Mouse (Mus musculus) frontal cortex, postnatal 25 days (tissue): ENCODE measurements around the gene Homer2.
A peak's percentile ranks its signal among the peaks of the same experiment; 100 is the strongest.

Experiments used
- DNase-seq, 2 experiments: peaks; one replicate each; pipeline ENCODE4 v3.0.0; 2022; ENCODE audit warnings: low spot score in 2 of 2

Gene Homer2

DNA sequence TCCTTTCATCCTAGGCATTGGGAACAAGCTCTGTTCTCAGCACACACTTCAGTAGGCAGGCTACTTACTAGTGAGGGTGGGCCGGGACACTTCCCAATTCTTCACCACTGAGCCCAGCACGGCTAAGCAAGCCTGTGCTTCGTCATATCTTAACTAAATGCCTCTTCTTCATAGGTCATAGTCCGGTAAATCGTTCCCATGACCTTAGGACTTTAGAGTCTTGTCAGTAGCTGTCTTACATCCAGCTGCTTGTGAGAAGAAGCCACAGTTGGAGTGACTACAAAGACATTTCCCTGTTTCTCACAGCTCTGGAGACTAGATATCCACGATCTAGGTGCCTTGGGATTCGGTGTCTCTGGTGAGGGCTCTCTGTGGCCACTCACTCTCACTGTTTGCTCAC is 122.0 kb downstream of the Homer2 start:
- no peak for DNase-seq

DNA sequence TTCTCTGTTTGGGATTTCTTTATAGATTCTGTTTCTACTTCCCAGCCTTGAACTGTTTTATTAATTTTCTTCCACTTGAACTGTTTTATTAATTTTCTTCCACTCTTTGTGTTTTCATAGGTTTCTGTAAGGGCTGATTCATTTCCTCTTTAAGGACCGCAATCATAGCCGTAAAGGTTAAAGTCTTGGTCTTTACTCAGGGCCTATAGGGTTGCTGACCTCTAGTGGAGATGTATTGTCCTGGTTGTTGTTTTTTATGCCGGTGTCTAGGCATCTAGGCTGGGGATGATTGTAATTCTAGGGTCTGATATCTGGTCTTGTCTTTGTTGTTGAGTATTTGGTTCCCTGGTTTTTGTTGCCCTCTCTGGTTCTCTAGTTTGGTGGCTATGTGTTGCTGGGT is 123.8 kb downstream of the Homer2 start:
- no peak for DNase-seq

DNA sequence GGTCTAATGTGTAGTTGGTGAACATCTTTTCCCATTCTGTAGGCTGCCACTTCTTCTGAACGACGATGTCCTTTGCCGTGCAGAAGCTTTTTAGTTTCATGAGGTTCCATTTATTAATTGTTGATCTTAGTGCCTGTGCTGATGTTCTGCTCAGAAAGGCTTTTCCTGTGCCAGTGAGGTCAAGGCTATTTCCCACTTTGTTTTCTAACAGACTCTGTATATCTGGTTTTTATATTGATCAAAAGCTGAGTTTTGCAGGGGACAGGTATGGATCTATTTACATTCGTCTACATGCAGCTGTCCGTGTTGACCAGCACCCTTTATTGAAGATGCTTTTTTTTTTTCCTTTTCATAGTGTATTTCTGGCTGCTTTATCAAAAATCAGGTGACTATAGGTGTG is 128.0 kb downstream of the Homer2 start:
- no peak for DNase-seq

DNA sequence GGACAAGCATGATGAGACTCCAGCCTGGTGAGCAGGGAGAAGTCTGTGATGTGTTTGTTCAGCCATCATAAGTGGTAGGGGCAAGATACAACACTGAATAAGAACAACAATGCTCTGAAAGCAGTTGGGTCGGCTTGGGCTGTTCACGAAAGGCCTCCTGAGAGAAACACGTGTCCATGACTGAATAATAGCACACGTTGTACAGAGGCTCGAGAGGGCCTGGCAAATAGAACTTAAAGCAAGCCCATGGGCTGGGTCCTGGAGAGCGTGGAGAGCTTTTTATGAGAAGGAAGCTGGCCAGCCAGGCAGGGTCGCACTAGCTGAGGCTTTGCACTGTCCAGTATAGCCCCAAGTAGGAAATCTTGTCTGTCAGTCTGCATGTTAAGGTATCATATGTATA is 128.9 kb downstream of the Homer2 start:
- no peak for DNase-seq

DNA sequence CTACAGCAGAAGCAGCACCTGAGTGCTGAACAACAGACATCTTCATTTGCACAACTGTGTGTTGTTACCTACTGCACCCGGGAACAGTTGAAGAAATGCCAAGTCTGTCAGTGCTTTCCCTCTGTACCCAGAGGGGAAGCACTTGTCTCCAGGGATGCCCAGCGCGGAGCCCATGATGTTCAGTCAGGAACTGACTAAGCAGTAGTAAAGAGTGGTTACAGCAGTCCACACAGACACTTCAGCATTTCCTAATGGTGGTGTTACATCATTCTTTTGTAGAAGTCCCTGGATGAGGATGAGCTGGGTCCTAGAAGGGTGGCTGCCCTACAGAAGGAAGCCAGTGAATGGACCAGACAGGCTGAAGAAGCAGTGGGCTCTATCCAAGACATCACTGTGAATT is 129.5 kb downstream of the Homer2 start:
- no peak for DNase-seq

DNA sequence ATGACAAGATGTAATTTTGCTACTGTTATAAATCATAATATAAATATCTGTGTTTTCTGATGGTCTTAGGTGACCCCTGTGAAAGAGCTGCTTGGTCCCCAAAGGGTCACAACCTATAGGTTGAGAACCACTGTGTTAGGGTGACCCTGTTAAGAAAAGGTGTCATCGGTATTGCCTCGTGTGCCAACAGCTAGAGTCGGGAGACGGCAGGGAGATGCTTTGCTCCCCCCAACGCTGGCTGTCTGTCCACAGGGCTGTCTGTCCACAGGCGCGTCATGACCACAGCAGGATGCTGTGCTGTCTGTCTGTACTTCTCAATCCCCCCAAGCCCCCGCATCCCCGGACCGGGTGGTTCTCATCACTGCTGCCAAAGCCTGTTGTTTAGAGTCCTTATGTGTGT is 131.7 kb downstream of the Homer2 start:
- DNase-seq, result no peak

DNA sequence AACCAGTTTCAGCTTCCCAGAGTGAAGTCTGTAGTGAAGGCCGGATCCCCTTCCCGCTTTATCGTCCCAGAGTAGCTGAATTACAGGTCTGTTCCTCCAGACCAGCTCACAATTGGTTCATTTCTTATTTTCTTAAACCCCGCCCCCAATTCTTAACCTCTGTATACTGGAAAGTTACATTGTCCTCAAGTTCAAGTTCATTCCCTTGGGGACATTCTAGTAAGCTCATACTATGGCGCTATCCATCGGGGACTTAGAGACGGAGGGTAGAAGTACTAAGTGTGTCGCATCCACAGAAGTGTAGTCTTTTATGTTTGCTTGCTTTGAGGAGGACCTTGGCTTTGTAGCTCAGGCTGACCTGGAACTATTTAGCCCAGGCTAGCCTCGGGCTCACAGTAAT is 133.5 kb downstream of the Homer2 start:
- no peak for DNase-seq

DNA sequence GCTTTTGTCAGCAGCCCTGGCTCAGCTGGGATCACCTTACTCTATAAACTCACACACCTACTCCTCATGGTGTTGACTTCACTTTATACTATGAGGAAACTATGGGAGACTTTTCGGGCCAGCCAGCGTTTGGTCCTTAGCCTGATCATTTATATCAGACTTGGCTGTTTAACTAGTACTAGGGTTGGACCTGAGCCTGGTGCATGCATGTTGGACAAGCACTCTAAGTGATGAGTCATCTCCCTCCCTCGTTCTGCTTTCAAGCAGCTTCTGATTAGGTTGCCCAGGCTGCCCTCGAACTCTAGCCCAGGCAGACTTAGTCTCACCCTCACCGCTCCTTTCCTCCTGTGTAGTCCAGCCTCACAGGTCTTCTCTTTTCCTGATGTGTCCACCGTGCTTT is 133.9 kb downstream of the Homer2 start:
- no peak for DNase-seq

DNA sequence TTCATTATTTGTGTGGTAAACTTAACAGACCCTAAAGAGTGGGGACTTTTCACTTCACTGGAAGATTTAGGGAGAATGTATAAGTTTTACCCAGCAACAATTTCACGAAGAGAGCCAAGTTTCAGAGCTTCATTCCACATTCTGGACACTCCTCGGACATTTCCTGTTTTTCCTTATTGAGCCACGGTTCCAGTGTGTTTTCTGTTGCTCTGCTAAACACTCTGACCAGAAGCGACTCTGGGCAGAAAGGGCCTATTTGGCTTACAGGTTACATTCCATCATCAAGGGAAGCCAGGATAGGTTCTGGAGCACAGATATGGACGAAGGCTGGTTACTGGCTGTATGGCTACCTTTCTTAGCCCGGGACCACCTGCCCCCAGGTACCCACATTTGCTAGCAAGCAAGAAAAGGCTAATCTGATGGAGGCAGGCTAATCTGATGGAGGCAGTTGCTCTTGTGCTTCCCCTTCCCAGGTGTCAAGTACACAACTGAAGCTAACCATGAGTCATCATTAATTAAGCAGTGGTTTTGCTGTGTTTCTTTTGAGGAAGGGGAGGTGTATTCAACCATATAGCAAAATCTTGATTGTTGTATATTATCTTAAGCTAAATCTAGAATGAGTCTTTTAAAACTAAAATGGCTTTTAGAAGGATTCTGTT is 134.6 kb downstream of the Homer2 start:
- DNase-seq, result no peak

DNA sequence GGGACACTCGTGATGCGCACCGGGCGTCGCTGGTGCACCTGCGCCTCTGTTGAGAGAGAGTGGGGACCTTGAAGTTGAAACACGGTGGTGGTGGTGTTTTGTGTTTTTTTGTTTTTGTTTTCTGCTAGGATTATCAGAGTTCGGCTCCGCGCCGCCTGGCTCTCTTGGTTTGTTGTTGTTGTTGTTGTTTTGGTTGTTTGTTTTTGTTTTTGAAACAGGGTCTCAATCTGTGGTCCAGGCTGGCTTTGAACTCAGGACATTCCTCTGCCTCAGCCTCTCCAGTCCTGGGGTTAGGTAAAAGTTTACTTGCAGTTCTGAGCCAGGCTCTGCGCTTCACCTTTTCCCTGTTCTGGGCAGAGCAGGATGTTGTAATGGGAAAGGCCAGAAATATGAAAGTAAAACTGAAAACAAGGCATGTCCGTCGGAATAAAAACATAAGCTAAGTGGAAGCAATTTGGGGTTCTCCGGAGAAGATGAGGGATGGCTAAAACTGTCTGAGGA is 135.3 kb downstream of the Homer2 start:
- no peak for DNase-seq

DNA sequence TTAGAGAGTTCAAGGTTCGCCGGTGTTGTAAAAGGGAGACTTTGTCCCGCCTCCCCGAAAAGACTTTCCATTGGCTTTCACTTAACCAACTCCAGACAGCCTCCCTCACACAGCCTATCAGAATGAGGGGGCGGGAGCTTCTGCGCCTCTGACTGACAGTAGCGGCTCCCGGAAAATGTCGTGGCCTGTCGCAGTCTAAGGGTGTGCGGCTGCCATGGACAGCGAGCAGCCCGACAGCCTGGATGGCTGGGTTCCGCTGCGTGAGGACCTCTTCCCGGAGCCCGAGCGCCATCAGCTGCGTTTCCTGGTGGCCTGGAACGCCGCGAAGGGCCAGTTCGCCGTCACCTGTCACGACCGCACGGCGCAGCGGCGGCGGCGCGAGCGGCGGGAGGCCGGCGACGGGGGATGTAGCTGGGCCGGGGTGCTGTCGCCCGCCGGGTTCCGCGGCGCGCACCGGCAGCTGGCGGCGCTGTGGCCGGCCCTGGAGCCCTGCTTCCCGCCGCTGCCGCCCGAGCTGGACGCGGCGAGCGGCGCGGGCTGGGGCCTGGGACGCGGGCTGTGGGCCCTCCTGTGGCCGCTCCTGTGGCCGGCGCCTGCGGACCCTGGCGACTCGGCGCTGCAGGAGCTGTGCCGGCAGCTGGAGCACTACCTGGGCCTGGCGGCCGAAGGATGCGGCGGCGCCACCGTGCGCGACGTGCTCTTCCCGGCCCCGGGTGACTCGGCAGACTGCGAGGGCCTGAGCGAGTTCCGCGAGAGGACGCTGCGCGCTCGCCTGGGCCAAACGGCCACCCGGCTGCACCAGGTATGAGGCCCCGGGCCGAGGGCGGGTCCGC is 136.0 kb downstream of the Homer2 start, which contains the start of gene Whamm:
Gene Whamm, plus strand, starts transcription at position 159 of the 833 bp plus-strand sequence.
- DNase-seq, result peak; percentile 74 to 86

DNA sequence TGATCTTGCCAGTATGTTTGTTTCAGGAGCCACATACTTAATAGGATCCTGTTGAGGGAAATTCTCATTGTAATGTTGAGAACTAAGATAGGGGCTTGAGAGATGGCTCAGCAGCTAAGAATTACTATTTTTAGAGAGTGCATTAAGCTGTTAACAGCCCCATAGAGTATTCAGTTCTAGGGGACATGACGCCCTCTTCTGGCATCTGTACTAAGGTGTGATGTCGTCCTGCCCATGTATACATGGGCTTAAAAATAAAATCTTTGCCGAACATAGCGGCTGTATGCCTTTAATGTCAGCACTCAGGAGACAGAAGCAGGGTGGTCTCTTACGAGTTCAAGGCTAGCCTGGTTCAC is 136.6 kb downstream of the Homer2 start:
- DNase-seq, result no peak

DNA sequence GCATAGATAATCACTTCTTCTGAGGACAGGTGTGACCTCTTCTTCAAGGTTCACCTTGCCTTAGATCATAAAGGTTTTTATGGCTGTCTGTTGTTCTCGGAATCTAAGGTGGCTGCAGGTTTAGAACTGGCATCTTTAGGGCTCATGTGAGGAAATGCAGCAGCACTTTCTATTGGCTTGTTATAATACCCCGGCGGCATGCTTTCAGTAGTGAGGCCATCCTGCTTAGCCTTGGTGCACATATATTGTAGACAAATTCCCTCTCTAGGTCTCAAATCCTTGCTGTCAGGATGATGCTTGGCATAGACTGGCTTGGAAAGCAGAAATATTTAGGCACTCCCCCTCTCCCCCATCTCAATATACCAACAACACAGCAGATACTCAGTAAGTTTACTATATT is 137.1 kb downstream of the Homer2 start:
- no peak for DNase-seq

DNA sequence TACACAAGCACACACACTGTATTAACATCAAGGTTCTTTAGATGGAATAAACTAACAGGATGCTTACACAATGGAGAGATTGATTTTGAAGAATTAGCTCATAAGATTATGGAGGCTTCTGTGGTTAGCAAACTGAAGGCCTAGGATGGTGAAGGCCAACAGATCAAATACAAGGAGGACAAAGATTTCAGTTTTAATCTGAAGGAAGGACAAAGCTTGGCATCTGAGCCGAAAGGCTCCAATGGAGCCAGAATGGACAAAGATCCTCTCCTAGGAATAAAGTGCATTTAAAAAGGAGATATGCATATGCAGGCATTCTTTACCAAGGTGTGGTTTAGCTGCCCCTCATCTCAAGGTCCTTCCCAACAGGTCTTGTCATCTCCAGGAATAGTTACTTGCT is 137.5 kb downstream of the Homer2 start:
- no peak for DNase-seq

DNA sequence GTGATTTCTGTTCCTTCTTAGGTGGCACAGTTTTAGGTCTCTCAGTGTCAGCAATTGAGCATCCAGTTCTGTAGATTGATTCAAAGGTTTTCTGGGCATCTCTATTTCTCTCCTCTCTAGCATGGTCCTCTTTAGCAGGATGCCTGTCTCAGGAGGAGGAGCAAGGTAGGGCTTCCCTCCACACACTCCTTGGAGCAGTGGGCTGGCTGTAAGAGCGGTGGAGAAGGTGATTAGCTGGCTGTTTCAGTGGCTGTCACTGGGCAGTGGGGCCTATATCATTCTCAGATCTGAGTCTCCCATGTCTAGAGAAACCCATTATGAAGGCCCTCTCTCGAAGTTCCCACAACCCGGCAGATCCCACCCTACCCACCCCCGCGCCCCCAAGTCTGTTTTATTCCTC is 139.9 kb downstream of the Homer2 start:
- DNase-seq, result no peak

DNA sequence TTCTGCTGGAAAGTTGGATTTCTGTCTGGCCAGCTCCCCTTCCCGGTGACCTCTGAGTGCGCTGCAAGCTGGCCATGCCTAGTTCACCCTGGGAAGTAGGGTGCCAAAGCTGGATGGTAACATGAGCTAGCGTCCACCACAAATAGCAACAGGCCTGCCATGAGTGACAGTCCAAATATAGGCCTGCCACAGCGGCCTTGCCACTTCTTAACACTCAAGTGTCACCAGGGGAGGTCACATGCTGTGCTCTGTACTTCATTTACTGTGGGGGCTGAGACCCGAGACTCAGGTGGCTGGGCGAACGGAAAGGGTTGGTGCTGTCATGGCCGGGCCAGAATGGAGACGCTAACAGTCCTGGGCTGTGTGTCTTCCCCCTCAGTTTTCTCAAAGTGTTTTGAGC is 140.4 kb downstream of the Homer2 start, which contains the start of gene Fsd2:
Gene Fsd2, minus strand, starts transcription at position 53 of the 400 bp plus-strand sequence.
- no peak for DNase-seq

DNA sequence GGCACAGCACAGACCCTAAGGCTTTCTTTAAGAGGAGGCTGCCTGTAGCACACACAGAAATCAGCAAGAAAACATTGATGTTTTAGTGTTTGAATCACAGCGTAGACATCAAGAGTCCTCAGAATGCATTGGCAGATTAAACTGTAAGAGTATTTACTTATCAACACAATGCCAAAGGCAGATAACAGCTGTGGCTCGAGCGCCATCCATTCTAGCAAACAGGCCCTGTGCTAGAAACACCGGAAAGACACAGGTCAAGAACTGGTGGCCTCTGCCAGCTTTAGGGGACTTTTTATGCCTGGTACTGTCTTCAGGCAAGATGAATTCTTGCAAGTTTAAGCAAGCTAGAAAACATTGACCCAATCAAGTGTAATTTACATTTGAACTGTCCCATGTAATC is 141.0 kb downstream of the Homer2 start:
- DNase-seq, result no peak

DNA sequence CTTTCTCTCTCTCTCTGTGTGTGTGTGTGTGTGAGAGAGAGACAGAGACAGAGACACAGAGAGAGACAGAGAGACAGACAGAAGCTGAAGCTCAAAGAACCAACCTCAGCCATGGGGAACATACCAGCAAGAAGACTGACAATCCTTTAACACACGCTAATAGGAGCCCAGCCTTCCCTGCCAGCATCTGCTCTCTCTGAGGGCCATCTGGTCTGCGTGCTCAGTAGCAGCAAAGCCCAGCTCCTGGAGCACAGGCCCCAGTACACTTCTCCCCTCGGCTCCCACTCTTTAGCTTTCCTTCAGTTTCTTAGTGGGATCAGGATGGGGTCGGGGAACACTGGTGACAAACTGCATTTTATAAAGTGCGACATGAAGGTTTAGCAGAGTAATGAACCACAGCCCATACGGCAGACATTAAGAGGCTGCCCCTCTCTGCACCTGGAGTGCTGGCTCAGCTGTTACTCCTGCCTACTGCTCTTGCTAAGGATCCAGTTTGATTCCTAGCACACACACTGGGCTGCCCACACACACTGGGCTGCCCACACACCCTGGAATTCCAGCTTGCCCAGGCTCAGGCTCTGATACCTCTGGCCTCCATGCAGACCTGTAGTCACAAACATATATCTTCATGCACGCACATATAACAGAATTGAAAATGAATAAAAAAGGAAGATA is 141.8 kb downstream of the Homer2 start:
- DNase-seq, result no peak

DNA sequence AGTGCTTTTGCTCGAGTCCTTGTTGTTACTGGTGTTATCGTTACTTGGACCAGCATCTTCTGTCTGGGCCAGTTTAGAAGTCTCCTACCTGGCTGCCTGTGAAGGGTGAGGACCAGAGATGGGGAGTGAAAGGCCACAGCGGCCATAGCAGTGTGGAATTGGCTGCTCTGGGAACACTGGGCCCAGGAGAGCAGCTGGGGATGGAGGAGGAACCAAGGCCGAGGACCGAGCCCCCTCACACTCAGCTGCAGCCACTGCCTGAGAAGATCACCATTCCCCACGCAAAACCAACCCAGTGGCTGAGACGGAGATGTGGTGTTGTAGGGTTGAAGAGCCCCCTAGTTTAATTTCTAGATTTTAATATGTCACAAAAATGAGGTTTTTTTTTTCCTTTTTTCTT is 142.6 kb downstream of the Homer2 start:
- DNase-seq, result no peak

DNA sequence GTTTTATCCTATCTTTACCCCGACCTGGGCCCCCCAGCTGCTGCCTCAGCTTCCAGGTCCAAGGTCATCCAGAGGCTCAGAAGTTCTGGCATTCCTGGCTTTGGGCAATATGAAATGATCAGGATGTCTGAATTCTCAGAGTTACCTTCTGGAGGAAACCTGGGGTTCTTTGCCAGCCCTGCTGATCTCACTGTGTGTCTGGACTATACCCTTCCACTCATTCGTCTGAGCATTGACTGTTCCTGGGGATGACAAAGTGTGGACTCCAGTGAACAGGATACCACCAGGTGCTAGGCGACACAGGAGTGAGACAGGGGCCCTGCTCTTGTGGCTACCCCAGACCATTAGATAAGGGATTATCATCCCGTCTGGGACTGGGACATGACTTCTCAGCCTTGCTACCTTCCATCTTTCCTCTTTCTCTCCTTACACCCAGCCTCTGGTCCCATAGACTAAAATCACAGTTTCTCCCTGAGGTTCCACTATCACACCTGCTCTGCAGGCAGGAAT is 143.8 kb downstream of the Homer2 start:
- no peak for DNase-seq

DNA sequence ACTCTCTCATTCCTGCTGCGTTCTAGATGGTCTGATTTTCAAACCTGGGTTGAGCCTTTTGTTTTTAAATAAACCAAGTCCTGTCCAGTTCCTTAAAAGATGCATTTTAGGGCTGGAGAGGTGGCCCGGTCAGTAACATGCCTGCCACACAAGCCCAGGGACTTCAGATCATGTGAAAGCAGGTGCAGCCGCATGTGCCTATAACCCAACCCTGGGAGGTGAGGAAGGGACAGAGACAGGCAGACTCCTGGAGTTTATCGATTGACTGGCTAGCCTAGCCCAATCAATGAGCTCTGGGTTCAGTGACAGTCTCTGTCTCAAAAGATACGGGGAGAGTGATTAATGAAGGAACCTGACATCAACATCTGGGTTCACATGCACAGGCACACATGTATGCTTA is 146.1 kb downstream of the Homer2 start:
- no peak for DNase-seq
